Comparison of ENCODE assay signal across 9 mouse cellular contexts in genomic region chr2:66179782-66180181, GRCm38 (mm10). TPM values are rescaled to one million over a fixed set of nuclear protein-coding genes. Genes with fewer than 3 reads are reported as not detected.
DNase-seq lines count a peak whose midpoint lies in the region; ATAC-seq and TF ChIP-seq lines count a peak whose summit lies in the region.
"Had no signal": no experiment of that assay in that cellular context is flagged by ENCODE, and none has a peak within 500 bp of the region (broad histone marks: within the 10 kb centered on the region; RNA-seq: fewer than 3 reads in every experiment).

No protein-coding gene starts in this region.

- H3K4me3 ChIP-seq in lung, embryonic 16.5 days (ENCODE audit: low read length) = peak overlapping the region; percentile 27
- no peak overlapping the region for H3K4me3 ChIP-seq in lung, adult 2 months (replicated peaks; ENCODE audit: extremely low read depth, low read depth, low read length)
- H3K4me3 ChIP-seq in limb, embryonic 14.5 days (replicated peaks; ENCODE audit: low read length) = no peak overlapping the region

- WGBS in lung, embryonic 16.5 days = 39% methylated on average over 10 of the region's 10 CpGs
- WGBS in lung, adult 2 months = 38% methylated on average over 10 of the region's 10 CpGs
- 33% methylated on average over 10 of the region's 10 CpGs for WGBS in limb, embryonic 14.5 days

- no peak for DNase-seq in frontal cortex, postnatal 14 days (ENCODE audit: low spot score in 2 of 2)
- no peak for DNase-seq in lung, adult 2 months
- DNase-seq in limb, embryonic 14.5 days (ENCODE audit: low spot score) = no peak
- no peak for DNase-seq in cerebellum, postnatal 36 days
- DNase-seq in right cerebral cortex, postnatal 36 days (ENCODE audit: low spot score in 2 of 2) = no peak

- ATAC-seq in frontal cortex, adult (ENCODE audit: low TSS enrichment) = peak; percentile 43; the same call in 1 of the 2 replicates
- ATAC-seq in lung, embryonic 16.5 days (ENCODE audit: low read depth) = peak; percentile 52; the same call in 1 of the 2 replicates
- ATAC-seq in limb, embryonic 14.5 days (ENCODE audit: low FRiP score, low read depth) = no peak
- no peak for ATAC-seq in erythroid progenitor cell, adult 5-6 weeks (replicated peaks; ENCODE audit: low FRiP score, poor library complexity, severe bottlenecking)

- TF ChIP-seq CTCF in lung, adult 2 months (IDR thresholded peaks at IDR 0.05; ENCODE audit: insufficient read depth, low read length) = no peak

- H3K36me3 ChIP-seq in lung, embryonic 16.5 days (ENCODE audit: control insufficient read depth, insufficient read depth, low read length) = no peaks in the 10 kb centered on the region
- H3K36me3 ChIP-seq in limb, embryonic 14.5 days (ENCODE audit: control insufficient read depth, insufficient read depth, low read length) = no peaks in the 10 kb centered on the region; the same call in 1 of the 2 replicates

- peak overlapping the region; percentile 43 for H3K4me2 ChIP-seq in lung, embryonic 16.5 days (ENCODE audit: low read depth, low read length)
- H3K4me2 ChIP-seq in limb, embryonic 14.5 days (replicated peaks; ENCODE audit: low read depth, low read length, severe bottlenecking) = peak overlapping the region; percentile 5; the same call in 1 of the 2 replicates

- H3K27ac ChIP-seq in lung, embryonic 16.5 days (ENCODE audit: low read length) = no peak overlapping the region
- no peak overlapping the region for H3K27ac ChIP-seq in limb, embryonic 14.5 days (replicated peaks; ENCODE audit: low read depth, low read length)

- no peak overlapping the region for H3K9ac ChIP-seq in lung, embryonic 16.5 days (ENCODE audit: low read length)
- H3K9ac ChIP-seq in limb, embryonic 14.5 days (ENCODE audit: low read depth, low read length, severe bottlenecking) = no peak overlapping the region

- no peaks in the 10 kb centered on the region for H3K27me3 ChIP-seq in lung, embryonic 16.5 days (ENCODE audit: control insufficient read depth, insufficient read depth, low read depth, low read length)
- H3K27me3 ChIP-seq in limb, embryonic 14.5 days (ENCODE audit: control insufficient read depth, insufficient read depth, low read length) = no peaks in the 10 kb centered on the region
- H3K27me3 ChIP-seq: CH12.LX had no signal

- H3K4me1 ChIP-seq in lung, embryonic 16.5 days (replicated peaks; ENCODE audit: control insufficient read depth, insufficient read depth, low read length) = no peaks in the 10 kb centered on the region
- H3K4me1 ChIP-seq in lung, adult 2 months (ENCODE audit: control insufficient read depth, insufficient read depth, low read length) = peaks cover 3% of the 10 kb centered on the region; the same call in 1 of the 2 replicates
- H3K4me1 ChIP-seq in limb, embryonic 14.5 days (ENCODE audit: control insufficient read depth, insufficient read depth, low read length) = 0 out of 2 replicates have a peak, but pooled peaks cover 4% of the 10 kb centered on the region

- H3K9me3 ChIP-seq in lung, embryonic 16.5 days (ENCODE audit: control insufficient read depth, low read length) = no peaks in the 10 kb centered on the region
- no peaks in the 10 kb centered on the region for H3K9me3 ChIP-seq in limb, embryonic 14.5 days (ENCODE audit: control insufficient read depth, low read length)

- no peak for TF ChIP-seq POLR2A in lung, adult 2 months (IDR thresholded peaks at IDR 0.05; ENCODE audit: borderline replicate concordance, extremely low read depth, low read depth, low read length)
- TF ChIP-seq POLR2A in limb, embryonic 14.5 days (IDR thresholded peaks at IDR 0.05; ENCODE audit: borderline replicate concordance, extremely low read depth, insufficient read depth, insufficient read length) = no peak

RNA-seq across cellular contexts. Expression of gene Galnt3, which starts 55.0 kb away (rescaled TPM):
- polyA plus RNA-seq in lung, embryonic 16.5 days (2015; fragmentation: Nextera tagmentation; extraction: Ambion mirVana) = 14.3 and 15.7 TPM in 2 replicates
- 2.7 and 5.1 TPM in 2 replicates for polyA plus RNA-seq in lung, adult 2 months (2012; rRNA removed)
- 4.1 TPM in 2 replicates for polyA plus RNA-seq in limb, embryonic 14.5 days (2012; rRNA removed)
- 5.6 and 6.5 TPM in 2 replicates for polyA plus RNA-seq in limb, embryonic 14.5 days (2014; fragmentation: Nextera tagmentation; extraction: Ambion mirVana)
- total RNA-seq in erythroid progenitor cell, adult 5-6 weeks (2015; ENCODE audit: low replicate concordance) = 4.6 and 6.8 TPM in 2 replicates
- total RNA-seq in erythroid progenitor cell, adult 5-6 weeks (2017; ENCODE audit: low replicate concordance) = 1.5 and 11.3 TPM in 2 replicates

Comparison
In these comparisons a context has a peak if more than half of its experiments do, and no peak if none do; other contexts are left out.
1. ATAC-seq: peak in frontal cortex, adult (single experiment) and lung, embryonic 16.5 days (single experiment); none in limb, embryonic 14.5 days (single experiment) and erythroid progenitor cell, adult 5-6 weeks (single experiment).